Mouse (Mus musculus) urinary bladder, postnatal 14 days (tissue): ENCODE data around the gene Gm20905.
"Not testable (repeated sequence)": the region's sequence is repeated elsewhere in the genome, so short reads cannot be mapped to it uniquely, and the experiment has no call there.

Experiments used
- DNase-seq: peaks from one replicate; pipeline ENCODE4 v3.0.0; 2021; ENCODE audit warnings: low spot score

The Gm20905 gene

DNA sequence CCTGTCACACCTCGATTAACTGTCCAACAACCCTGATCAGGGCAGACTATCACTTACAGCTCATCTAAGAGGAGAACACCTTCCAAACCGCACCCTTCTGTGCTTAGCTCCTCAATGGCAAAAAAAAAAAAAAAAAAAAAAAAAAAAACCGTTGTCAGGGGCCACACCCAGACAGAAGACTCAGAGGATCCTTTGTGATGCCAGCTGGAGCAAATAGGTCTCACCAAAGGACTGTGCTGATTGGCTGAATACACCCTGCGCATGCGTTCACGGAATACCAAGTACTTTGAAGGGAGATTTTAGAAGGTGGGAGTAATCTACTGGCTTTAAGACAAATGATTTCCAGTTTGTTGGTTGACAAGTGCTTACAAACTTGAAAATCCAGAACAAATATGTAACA, at the start of gene Gm20905:
Gene Gm20905, minus strand, starts transcription at position 101 of the 400 bp plus-strand sequence.
- DNase-seq: not testable (repeated sequence)
